Mouse (Mus musculus) lung, postnatal 25 days (tissue): Measurements from ENCODE around the gene Olfr1385.
"Not testable (repeated sequence)": the region's sequence is repeated elsewhere in the genome, so short reads cannot be mapped to it uniquely, and the experiment has no call there.

ENCODE experiments used
- DNase-seq: peaks from one replicate; pipeline ENCODE4 v3.0.0; 2022; ENCODE audit warnings: low spot score

The Olfr1385 gene

DNA sequence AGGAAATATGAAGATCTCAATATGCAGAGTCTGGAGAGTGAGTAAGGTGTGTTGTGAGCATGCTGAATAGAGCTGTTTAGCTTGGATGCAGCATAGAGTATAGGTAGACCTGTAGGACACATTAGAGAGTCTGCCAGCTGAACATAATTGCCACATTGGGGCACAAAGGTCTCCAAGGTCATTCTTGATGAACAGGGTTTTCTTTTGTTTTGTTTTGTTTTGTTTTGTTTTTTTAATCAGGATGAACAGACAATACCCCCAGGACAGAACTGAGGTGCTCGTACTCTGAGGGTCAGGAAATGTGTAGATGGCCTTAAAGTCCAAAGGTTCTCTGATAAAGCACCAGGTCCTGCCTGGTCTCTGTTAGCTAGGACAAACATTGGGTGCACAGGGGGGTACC is at the start of gene Olfr1385:
Olfr1385 (plus strand) TSS at position 301 of the 400 bp plus-strand sequence.
- not testable (repeated sequence) for DNase-seq

GRCm38 (mm10) chr11:49455043-49455442 is 33.8 kb upstream of the Olfr1385 start, which contains the start of gene Olfr1387:
Gene Olfr1387 (plus strand): TSS chr11:49455343.
- no peak for DNase-seq

DNA sequence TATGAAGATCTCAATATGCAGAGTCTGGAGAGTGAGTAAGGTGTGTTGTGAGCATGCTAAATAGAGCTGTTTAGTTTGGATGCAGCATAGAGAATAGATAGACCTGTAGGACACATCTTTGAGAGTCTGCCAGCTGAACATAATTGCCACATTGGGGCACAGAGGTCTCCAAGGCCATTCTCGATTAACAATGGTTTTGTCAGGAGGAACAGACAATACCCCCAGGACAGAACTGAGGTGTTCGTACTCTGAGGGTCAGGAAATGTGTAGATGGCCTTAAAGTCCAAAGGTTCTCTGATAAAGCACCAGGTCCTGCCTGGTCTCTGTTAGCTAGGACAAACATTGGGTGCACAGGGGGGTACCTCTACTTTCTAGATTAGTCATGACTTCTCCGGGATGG is 24.1 kb upstream of the Olfr1385 start, which contains the start of gene Olfr1386:
Olfr1386 (plus strand) TSS at position 301 of the 400 bp plus-strand sequence.
- DNase-seq = not testable (repeated sequence)

DNA sequence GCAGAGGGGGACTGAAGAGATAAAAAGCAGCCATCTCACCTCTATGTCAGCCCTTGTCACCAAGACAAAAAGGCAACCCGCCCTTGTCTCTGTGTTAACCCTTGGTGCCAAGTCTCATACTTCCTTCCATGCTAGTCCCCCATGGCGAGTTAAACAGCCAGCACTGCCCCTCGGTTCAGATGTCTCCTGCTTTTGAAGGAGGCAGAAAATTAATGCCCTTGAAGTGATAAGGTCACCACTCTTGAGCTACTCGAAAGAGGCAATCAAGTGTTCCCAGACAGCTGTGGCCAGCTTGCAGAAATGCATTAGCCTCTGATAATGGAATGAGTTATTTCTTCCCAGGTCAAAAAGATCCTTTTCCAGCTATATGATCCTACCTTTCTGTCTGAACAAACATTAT is 2.9 kb upstream of the Olfr1385 start:
- no peak for DNase-seq

GRCm38 (mm10) chr11:49518086-49518485 is 29.2 kb downstream of the Olfr1385 start:
- no peak for DNase-seq

GRCm38 (mm10) chr11:49519348-49519747 is 30.5 kb downstream of the Olfr1385 start, which contains the start of gene Olfr1383:
Gene Olfr1383 (plus strand): TSS chr11:49519648.
- DNase-seq = no peak

DNA sequence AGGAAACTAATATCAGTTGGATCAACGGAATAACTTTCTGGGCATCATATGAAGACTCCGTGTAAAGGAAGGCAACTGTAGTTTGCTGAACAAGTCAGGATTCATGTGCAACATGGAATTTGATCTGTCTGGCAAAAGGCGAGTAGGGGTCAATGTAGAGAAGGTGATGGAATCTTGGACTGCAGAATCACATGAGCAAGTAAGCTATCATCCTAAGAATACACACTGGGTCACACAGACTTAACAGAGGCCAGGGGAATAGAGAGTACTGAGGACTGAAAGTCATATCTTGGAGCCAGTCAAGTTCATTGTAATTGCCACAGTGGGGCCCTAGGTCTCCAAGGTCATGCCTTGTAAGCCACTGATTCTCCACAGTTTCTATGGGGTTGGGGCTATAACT is 39.1 kb downstream of the Olfr1385 start, which contains the start of gene Olfr1382:
Olfr1382 (plus strand) TSS at position 301 of the 400 bp plus-strand sequence.
- DNase-seq = no peak

GRCm38 (mm10) chr11:49532761-49533160 is 43.9 kb downstream of the Olfr1385 start:
- DNase-seq = no peak

GRCm38 (mm10) chr11:49536631-49537030 is 47.8 kb downstream of the Olfr1385 start:
- not testable (repeated sequence) for DNase-seq

GRCm38 (mm10) chr11:49543149-49543548 is 54.3 kb downstream of the Olfr1385 start, which contains the start of gene Olfr1381:
Gene Olfr1381 (plus strand): TSS chr11:49543449.
- not testable (repeated sequence) for DNase-seq
